Mouse (Mus musculus) thymus, adult 2 months (tissue): ENCODE data around the gene 1600002K03Rik.

ENCODE experiments used
- CTCF ChIP-seq: fragments of 200-500 bp; IDR thresholded peaks from 2 replicates; pipeline ENCODE4 v1.5.1; 2012; ENCODE audit warnings: mild to moderate bottlenecking, control low read depth, low read length, moderate library complexity, borderline replicate concordance; ENCODE audit not compliant: control insufficient read depth, poor library complexity, insufficient read depth; ENCODE audit errors: extremely low read depth
- POLR2A ChIP-seq: fragments of 200-500 bp; IDR thresholded peaks from 2 replicates; pipeline ENCODE4 v1.6.1; 2012; ENCODE audit warnings: mild to moderate bottlenecking, low read length, control low read depth, moderate library complexity; ENCODE audit not compliant: control insufficient read depth, poor library complexity, insufficient read depth; ENCODE audit errors: extremely low read depth

DNA sequence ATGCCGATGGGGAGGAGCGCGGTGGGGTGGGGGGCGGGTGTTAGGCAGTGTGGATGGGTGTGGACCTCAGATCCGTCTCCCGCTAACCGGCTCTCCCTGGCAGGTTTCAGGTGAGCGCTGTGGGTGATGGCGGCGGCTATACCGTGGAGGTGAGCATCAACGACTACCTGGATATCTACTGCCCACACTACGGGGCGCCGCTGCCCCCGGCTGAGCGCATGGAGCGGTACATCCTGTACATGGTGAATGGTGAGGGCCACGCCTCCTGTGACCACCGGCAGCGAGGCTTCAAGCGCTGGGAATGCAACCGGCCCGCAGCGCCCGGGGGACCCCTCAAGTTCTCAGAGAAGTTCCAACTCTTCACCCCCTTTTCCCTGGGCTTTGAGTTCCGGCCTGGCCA lies 13.9 kb downstream of the 1600002K03Rik start:
- no peak for TF ChIP-seq CTCF
- no peak for TF ChIP-seq POLR2A
